Mouse (Mus musculus): Measurements from ENCODE around the gene Vmn1r209.
"Not testable (repeated sequence)": the region's sequence is repeated elsewhere in the genome, so short reads cannot be mapped to it uniquely, and the experiment has no call there.

GRCm38 (mm10) chr13:22771592-22771991 lies 37.9 kb downstream of the Vmn1r209 start:
- not testable (repeated sequence) for TF ChIP-seq MAX (IDR thresholded peaks at IDR 0.05; ENCODE audit: low read depth); POLR2A (IDR thresholded peaks at IDR 0.05; ENCODE audit: insufficient read length, low read depth); E2F4 (IDR thresholded peaks at IDR 0.05; ENCODE audit: insufficient read depth); SRF (IDR thresholded peaks at IDR 0.05; ENCODE audit: control insufficient read depth, insufficient read length, low read depth); POLR2AphosphoS2 (IDR thresholded peaks at IDR 0.05; ENCODE audit: insufficient read length, low read depth); MYOG (IDR thresholded peaks at IDR 0.05; ENCODE audit: control insufficient read depth in 1 of 3, insufficient read depth in 1 of 3, insufficient read length in 2 of 3, low read depth in 2 of 3); CEBPB (IDR thresholded peaks at IDR 0.05; ENCODE audit: insufficient read depth, poor library complexity, severe bottlenecking); REST (IDR thresholded peaks at IDR 0.05; ENCODE audit: insufficient read depth, insufficient read length); USF1 (IDR thresholded peaks at IDR 0.05; ENCODE audit: low read depth)
